Mouse (Mus musculus): ENCODE measurements around the gene Ago3.

DNA sequence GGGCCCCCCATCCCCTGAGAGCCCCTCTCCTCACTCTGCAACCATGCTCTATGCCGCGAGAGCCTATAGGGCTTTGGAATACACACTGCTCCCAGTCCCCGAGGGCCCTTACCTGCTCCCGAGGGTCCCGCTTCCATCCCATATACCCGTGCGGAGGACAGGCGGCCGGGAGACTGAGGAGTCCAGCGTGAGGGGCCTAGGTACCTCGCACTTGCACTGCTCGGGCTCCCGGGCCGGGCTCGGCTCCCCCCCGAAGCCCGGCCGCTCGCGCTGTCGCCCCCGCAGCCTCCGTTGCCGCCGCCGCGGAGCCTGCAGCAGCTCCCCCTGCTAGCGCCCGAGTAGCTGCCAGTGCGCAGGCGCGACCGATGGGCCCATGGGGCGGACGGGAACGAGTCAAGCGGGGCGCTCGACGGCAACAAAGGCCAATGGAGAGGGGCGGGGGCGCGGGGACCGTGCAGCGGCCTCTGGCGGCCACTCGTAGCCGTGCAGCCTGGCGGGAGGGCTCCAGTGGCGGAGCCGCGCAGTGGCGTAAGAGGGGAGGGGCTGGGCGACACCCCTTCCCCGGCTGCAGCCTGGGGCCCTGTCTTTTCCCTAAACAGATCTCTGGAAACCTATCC lies 39.0 kb upstream of the Ago3 start, which contains the start of gene Ago1:
- peak; percentile 77 for TF ChIP-seq CTCF (IDR thresholded peaks at IDR 0.05; ENCODE audit: borderline replicate concordance, insufficient read depth, low read depth, low read length)
- peak; percentile 73 for TF ChIP-seq POLR2A (IDR thresholded peaks at IDR 0.05; ENCODE audit: borderline replicate concordance, insufficient read depth, low read length)
